Mouse (Mus musculus) embryonic fibroblast, embryonic 13.5 days (primary cell): Measurements from ENCODE around the gene Psmb3.

ENCODE experiments used
- CTCF ChIP-seq: IDR thresholded peaks from 2 replicates; pipeline ENCODE4 v1.5.1; 2011; ENCODE audit warnings: mild to moderate bottlenecking, control low read depth, low read length, moderate library complexity, borderline replicate concordance; ENCODE audit not compliant: insufficient read depth
- POLR2A ChIP-seq: IDR thresholded peaks from 2 replicates; pipeline ENCODE4 v1.6.1; 2011; ENCODE audit warnings: low read depth, mild to moderate bottlenecking, control low read depth, low read length, moderate library complexity

DNA sequence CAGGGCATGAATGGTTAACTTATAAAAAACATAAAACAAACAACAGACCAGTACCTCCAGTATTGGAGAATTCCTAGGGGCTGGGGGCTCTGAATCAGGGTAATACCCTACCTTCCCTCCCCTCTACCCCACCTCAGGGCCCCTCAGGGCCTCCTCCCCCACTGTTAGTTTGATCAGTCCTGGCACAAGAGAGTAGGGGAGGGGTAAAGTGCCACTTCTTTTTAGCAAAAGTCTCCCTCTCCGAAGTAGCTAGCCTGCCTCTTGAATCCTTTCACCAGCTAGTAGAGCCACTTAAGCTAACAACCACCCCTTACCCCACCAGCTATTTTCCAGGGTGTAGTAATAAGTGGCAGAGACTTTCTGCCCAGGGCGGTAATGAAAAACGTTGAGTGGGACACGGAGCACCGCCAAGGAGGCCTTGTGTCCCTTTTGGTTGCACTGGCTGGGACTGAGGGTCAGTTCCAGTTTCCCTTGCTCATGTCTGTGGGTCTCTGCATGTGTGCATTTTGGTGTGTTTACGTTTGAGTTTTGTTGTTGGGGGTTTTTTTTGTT, 20.6 kb upstream of the Psmb3 start:
- TF ChIP-seq CTCF (no peak), POLR2A (no peak)
